Mouse (Mus musculus): ENCODE results near the gene Gm11568. TPM values are rescaled to one million over a fixed set of nuclear protein-coding genes. Genes with fewer than 3 reads are reported as not detected.
A peak's percentile ranks its signal among the peaks of the same experiment; 100 is the strongest.
"Not testable (repeated sequence)": the region's sequence is repeated elsewhere in the genome, so short reads cannot be mapped to it uniquely, and the experiment has no call there.

Gene Gm11568
- not detected in 2 replicates for polyA plus RNA-seq (2016; fragmentation: Nextera tagmentation; extraction: Ambion mirVana)

GRCm38 (mm10) chr11:99857617-99858016 is at the start of gene Gm11568:
Gene Gm11568, plus strand, starts transcription at chr11:99857917.
- H3K9me3 ChIP-seq (replicated peaks), result no peaks in the 10 kb centered on the region
- H3K4me1 ChIP-seq, result no peaks in the 10 kb centered on the region
- no peaks in the 10 kb centered on the region for H3K36me3 ChIP-seq
- no peak within 1 kb of the TSS; the same call in 1 of the 2 replicates for H3K27ac ChIP-seq (replicated peaks)
- no peaks in the 10 kb centered on the region for H3K27me3 ChIP-seq (ENCODE audit: low read depth, poor library complexity, severe bottlenecking)
- no peak within 1 kb of the TSS for H3K4me3 ChIP-seq
- WGBS, result 96% methylated on average over 2 of the region's 2 CpGs
- DNase-seq (ENCODE audit: low spot score), result no peak

DNA sequence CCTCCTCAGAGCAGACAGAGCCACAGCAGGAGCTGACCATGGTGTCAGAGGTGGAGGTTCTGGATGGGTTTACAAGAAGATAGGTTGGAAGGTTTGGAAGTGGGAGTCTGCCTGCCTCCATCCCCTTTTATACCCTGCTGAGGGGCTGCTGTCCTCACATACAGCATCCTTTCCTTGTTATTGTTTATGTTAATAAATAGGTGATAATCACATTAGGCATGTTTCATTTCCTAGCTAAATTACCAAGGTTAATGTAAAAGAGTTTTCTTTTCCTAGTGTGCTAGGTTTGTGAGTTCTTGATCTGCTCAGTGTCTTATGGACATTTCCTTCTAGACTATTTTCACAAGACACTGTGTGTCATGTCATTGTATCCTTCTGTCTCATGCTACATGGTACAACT is 47.9 kb upstream of the Gm11568 start, which contains the start of gene Krtap4-13:
TSS of gene Krtap4-13 (minus strand) at position 101 of the 400 bp plus-strand sequence.
- not testable (repeated sequence) for H3K27ac ChIP-seq (replicated peaks); H3K4me1 ChIP-seq; H3K36me3 ChIP-seq; H3K9me3 ChIP-seq (replicated peaks); DNase-seq (ENCODE audit: low spot score); H3K4me3 ChIP-seq; H3K27me3 ChIP-seq (ENCODE audit: low read depth, poor library complexity, severe bottlenecking)

DNA sequence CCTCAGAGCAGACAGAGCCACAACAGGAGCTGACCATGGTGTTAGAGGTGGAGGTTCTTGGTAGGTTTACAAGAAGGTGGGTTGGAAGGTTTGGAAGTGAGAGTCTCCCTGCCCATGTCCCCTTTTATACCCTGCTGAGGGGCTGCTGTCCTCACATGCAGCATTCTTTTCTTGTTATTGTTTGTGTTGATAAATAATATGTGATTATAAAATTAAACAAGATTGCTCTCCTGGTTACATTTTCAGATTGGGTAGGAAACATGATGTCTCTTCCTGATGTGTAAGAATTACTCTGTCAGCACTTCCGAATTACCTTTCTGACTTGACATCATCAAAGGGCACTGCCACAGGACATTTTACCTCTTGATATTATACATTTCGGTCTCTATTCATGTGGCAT is 42.2 kb upstream of the Gm11568 start, which contains the start of gene Gm11564:
TSS of gene Gm11564 (minus strand) at position 101 of the 400 bp plus-strand sequence.
- H3K4me1 ChIP-seq; H3K27me3 ChIP-seq (ENCODE audit: low read depth, poor library complexity, severe bottlenecking); DNase-seq (ENCODE audit: low spot score); H3K4me3 ChIP-seq; H3K36me3 ChIP-seq; H3K9me3 ChIP-seq (replicated peaks): not testable (repeated sequence)
- 91% methylated on average over 2 of the region's 2 CpGs for WGBS
- peak within 1 kb of the TSS; percentile 66 for H3K27ac ChIP-seq (replicated peaks)

DNA sequence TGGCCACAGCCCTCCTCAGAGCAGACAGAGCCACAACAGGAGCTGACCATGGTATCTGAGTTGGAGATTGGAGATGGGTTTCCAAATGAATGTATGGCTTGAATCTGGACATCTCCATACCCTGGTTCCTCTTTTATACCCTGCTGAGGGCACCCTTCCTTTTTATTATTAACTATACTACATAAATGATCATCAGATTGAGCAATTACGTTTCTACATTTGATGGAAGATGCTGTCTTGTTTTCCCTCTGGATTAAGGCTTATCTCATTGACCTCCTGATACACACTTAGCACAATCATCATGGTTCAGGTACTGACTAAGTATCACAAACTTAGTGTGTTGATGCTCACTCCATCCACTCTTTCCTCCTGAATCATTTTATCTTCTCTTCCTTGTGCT is 19.8 kb upstream of the Gm11568 start, which contains the start of gene 2300003K06Rik:
TSS of gene 2300003K06Rik (minus strand) at position 101 of the 400 bp plus-strand sequence.
- WGBS, result 94% methylated on average over 1 of the region's 1 CpGs
- Histone ChIP-seq H3K36me3 (no peaks in the 10 kb centered on the region), H3K4me1 (peaks cover 4% of the 10 kb centered on the region; the same call in 1 of the 2 replicates), H3K4me3 (no peak within 1 kb of the TSS), H3K9me3 (replicated peaks) (no peaks in the 10 kb centered on the region), H3K27ac (replicated peaks) (no peak within 1 kb of the TSS), H3K27me3 (ENCODE audit: low read depth, poor library complexity, severe bottlenecking) (no peaks in the 10 kb centered on the region)
- no peak for DNase-seq (ENCODE audit: low spot score)

DNA sequence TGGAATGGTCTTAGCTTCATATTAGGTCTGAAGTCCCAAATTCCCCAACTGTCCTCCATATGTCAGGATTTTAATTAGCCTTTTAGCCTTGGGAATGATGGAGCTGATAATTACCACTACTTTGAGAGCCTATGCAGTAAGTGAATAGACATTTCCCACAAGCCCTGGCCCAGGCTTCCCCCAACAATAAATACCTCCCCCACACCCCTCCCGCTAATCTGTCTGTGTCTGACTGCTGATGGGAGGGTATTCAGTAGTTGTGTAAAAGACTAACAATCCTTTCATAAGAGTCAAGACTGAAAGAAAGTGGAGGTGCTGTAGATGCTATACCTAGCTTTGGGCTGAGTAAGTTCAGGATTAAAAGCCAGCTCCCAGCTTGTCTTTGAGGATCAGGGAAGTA is 15.5 kb upstream of the Gm11568 start:
- DNase-seq (ENCODE audit: low spot score), result no peak
- Histone ChIP-seq H3K27ac (replicated peaks) (no peak overlapping the region), H3K27me3 (ENCODE audit: low read depth, poor library complexity, severe bottlenecking) (no peaks in the 10 kb centered on the region), H3K4me1 (peaks cover 4% of the 10 kb centered on the region; the same call in 1 of the 2 replicates), H3K9me3 (replicated peaks) (no peaks in the 10 kb centered on the region), H3K36me3 (no peaks in the 10 kb centered on the region), H3K4me3 (no peak overlapping the region)
- WGBS, result 79% methylated on average over 1 of the region's 1 CpGs

DNA sequence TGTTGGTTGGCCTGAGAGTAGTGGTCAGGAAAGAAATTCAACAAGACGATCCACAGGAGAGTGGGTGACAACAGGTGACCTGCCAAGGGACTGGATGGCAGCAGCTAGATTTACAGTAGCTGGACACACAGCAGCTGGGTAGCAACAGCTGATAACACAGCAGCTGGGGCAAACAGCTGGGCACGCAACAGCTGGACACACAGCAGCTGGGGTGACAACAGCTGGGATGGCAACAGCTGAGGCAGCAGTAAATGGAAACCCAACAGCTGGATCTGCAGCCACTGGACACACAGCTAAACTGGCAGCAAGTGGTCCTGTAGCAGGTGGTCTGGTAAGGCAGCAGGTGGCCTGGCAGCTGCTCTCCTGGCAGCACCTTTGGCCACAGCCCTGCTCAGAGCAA is 11.0 kb upstream of the Gm11568 start:
- DNase-seq (ENCODE audit: low spot score), result no peak
- Histone ChIP-seq H3K9me3 (replicated peaks) (0 out of 2 replicates have a peak, but pooled peaks cover 3% of the 10 kb centered on the region), H3K27ac (replicated peaks) (no peak overlapping the region), H3K4me3 (no peak overlapping the region), H3K27me3 (ENCODE audit: low read depth, poor library complexity, severe bottlenecking) (no peaks in the 10 kb centered on the region), H3K4me1 (peaks cover 4% of the 10 kb centered on the region; the same call in 1 of the 2 replicates), H3K36me3 (no peaks in the 10 kb centered on the region)
- 86% methylated on average over 2 of the region's 2 CpGs for WGBS

DNA sequence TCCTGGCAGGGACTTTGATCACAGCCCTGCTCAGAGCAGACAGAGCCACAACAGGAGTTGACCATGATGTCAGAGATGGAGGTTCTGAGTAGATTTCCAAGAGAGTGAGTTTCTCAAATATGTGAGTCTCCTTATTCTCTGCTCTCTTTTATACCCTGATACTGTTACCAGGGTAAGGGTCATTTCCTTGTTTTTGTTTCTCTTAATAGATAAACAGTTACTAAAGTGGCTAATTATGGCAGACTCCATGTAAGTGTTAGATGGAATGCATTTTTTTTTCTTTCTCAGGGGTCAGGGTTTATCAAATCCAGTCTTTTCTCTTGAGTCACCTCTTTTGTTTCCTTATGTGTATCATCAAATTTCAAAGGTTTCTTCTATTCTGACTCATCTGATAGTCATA is 6.2 kb upstream of the Gm11568 start, which contains the start of gene Krtap4-16:
TSS of gene Krtap4-16 (minus strand) at position 101 of the 400 bp plus-strand sequence.
- no peak within 1 kb of the TSS for H3K4me3 ChIP-seq
- no peaks in the 10 kb centered on the region for H3K4me1 ChIP-seq
- no peaks in the 10 kb centered on the region for H3K27me3 ChIP-seq (ENCODE audit: low read depth, poor library complexity, severe bottlenecking)
- DNase-seq (ENCODE audit: low spot score), result no peak
- no peaks in the 10 kb centered on the region for H3K36me3 ChIP-seq
- 0 out of 2 replicates have a peak, but pooled peaks cover 3% of the 10 kb centered on the region for H3K9me3 ChIP-seq (replicated peaks)
- peak within 1 kb of the TSS; percentile 65 for H3K27ac ChIP-seq (replicated peaks)

DNA sequence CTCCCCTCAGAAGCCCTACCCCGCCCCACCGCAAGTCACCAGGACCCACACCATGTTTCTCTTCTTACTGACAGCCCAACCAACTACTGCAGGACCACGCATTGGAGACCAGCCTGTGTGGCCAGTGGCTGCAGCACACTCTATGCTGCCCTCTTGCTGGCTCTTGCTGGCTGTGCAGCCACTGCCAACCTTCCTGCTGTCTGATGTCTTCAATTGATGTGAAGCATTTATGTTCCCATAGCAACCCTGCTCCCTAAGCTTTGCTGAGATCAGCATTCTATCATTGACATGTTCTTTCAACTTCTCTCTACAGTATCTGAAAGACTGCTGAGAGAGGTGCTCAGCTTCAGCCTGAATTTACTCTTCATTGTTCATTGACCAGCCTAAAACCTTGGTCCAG is 3.6 kb upstream of the Gm11568 start:
- DNase-seq (ENCODE audit: low spot score), result no peak
- Histone ChIP-seq H3K27me3 (ENCODE audit: low read depth, poor library complexity, severe bottlenecking) (no peaks in the 10 kb centered on the region), H3K36me3 (no peaks in the 10 kb centered on the region), H3K27ac (replicated peaks) (no peak overlapping the region), H3K4me1 (no peaks in the 10 kb centered on the region), H3K9me3 (replicated peaks) (0 out of 2 replicates have a peak, but pooled peaks cover 3% of the 10 kb centered on the region), H3K4me3 (no peak overlapping the region)
- 68% methylated on average over 3 of the region's 3 CpGs for WGBS

GRCm38 (mm10) chr11:99858761-99859160 is 1.0 kb downstream of the Gm11568 start:
- H3K4me3 ChIP-seq, result no peak overlapping the region
- H3K36me3 ChIP-seq, result no peaks in the 10 kb centered on the region
- DNase-seq (ENCODE audit: low spot score), result no peak
- H3K9me3 ChIP-seq (replicated peaks), result no peaks in the 10 kb centered on the region
- WGBS, result 85% methylated on average over 2 of the region's 2 CpGs
- no peaks in the 10 kb centered on the region for H3K4me1 ChIP-seq
- H3K27me3 ChIP-seq (ENCODE audit: low read depth, poor library complexity, severe bottlenecking), result no peaks in the 10 kb centered on the region
- H3K27ac ChIP-seq (replicated peaks), result no peak overlapping the region

DNA sequence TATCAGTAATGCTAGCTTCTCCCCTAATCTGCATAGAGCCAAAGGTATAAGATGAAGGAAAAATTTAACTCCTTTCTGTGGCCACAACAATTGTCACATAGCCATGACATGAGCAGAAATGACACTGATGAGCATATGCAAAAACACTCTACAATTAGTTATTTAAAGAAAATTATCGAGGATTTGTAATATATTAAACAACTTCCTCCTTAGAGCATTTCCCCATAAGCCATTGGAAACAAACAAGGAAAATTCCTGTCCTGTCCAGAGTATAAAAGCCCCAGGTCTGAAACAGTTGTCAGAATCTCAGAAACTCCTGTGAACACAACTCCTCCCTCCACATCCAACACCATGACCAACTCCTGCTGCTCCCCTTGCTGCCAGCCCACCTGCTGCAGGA is 6.5 kb downstream of the Gm11568 start, which contains the start of gene Gm11559:
TSS of gene Gm11559 (plus strand) at position 301 of the 400 bp plus-strand sequence.
- H3K36me3 ChIP-seq; DNase-seq (ENCODE audit: low spot score); H3K4me3 ChIP-seq; H3K9me3 ChIP-seq (replicated peaks); H3K4me1 ChIP-seq; H3K27me3 ChIP-seq (ENCODE audit: low read depth, poor library complexity, severe bottlenecking); H3K27ac ChIP-seq (replicated peaks): not testable (repeated sequence)
- 62% methylated on average over 1 of the region's 1 CpGs for WGBS

DNA sequence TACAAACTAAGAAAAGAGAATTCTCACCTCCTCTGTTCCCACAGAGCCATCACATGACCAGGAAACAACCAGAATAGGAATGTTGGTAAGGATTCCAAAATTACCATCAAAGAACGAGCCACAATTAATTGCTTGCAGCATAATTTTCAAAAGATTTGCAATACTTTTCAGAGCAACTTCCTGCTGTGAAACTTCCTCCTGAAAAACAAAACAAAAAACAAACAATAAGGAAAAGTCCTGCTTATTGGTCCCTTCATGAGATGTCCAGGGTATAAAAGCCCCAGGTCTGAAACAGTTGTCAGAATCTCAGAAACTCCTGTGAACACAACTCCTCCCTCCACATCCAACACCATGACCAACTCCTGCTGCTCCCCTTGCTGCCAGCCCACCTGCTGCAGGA is 15.4 kb downstream of the Gm11568 start, which contains the start of gene Krtap9-1:
TSS of gene Krtap9-1 (plus strand) at position 301 of the 400 bp plus-strand sequence.
- H3K4me3 ChIP-seq; H3K9me3 ChIP-seq (replicated peaks); H3K27me3 ChIP-seq (ENCODE audit: low read depth, poor library complexity, severe bottlenecking); DNase-seq (ENCODE audit: low spot score); H3K36me3 ChIP-seq; H3K4me1 ChIP-seq: not testable (repeated sequence)
- H3K27ac ChIP-seq (replicated peaks), result peak within 1 kb of the TSS; percentile 49; the same call in 1 of the 2 replicates
- 76% methylated on average over 1 of the region's 1 CpGs for WGBS

GRCm38 (mm10) chr11:99878887-99879286 is 21.2 kb downstream of the Gm11568 start, which contains the start of gene Gm11567:
Gene Gm11567, plus strand, starts transcription at chr11:99879187.
- not testable (repeated sequence) for H3K4me1 ChIP-seq; H3K27me3 ChIP-seq (ENCODE audit: low read depth, poor library complexity, severe bottlenecking); H3K4me3 ChIP-seq; H3K9me3 ChIP-seq (replicated peaks); H3K27ac ChIP-seq (replicated peaks); H3K36me3 ChIP-seq; DNase-seq (ENCODE audit: low spot score)
- WGBS, result 77% methylated on average over 1 of the region's 1 CpGs

- no peak for DNase-seq (ENCODE audit: low spot score)
- Histone ChIP-seq H3K4me3 (no peak within 1 kb of the TSS), H3K27ac (replicated peaks) (no peak within 1 kb of the TSS), H3K4me1 (no peaks in the 10 kb centered on the region), H3K9me3 (replicated peaks) (no peaks in the 10 kb centered on the region), H3K27me3 (ENCODE audit: low read depth, poor library complexity, severe bottlenecking) (no peaks in the 10 kb centered on the region), H3K36me3 (no peaks in the 10 kb centered on the region)
- 81% methylated on average over 2 of the region's 2 CpGs for WGBS
These were observed 49.9 kb downstream of the Gm11568 start, which contains the start of gene Krtap31-1 for GRCm38 (mm10) chr11:99907620-99908019. Gene Krtap31-1, plus strand, starts transcription at chr11:99907920.
